Mouse (Mus musculus): Measurements from ENCODE around the gene Bmp2k.

GRCm38 (mm10) chr5:96972474-96973130 lies 24.9 kb upstream of the Bmp2k start:
- TF ChIP-seq CTCF (IDR thresholded peaks at IDR 0.05) (no peak), EP300 (IDR thresholded peaks at IDR 0.05) (no peak)

Measured in lung, postnatal 0 days (tissue).